Mouse (Mus musculus) testis, adult 2 months (tissue): ENCODE data around the gene Fam107a.

Source experiments
- CTCF ChIP-seq: fragments of 200-500 bp; IDR thresholded peaks from 2 replicates; pipeline ENCODE4 v1.5.1; 2012; ENCODE audit warnings: low read depth, mild to moderate bottlenecking, inconsistent platforms, low read length, moderate library complexity; ENCODE audit not compliant: control insufficient read depth, insufficient read depth, insufficient replicate concordance
- POLR2A ChIP-seq: fragments of 200-500 bp; IDR thresholded peaks from 2 replicates; pipeline ENCODE4 v1.6.1; 2012; ENCODE audit warnings: low read depth, mild to moderate bottlenecking, inconsistent platforms, low read length, moderate library complexity; ENCODE audit not compliant: control insufficient read depth

DNA sequence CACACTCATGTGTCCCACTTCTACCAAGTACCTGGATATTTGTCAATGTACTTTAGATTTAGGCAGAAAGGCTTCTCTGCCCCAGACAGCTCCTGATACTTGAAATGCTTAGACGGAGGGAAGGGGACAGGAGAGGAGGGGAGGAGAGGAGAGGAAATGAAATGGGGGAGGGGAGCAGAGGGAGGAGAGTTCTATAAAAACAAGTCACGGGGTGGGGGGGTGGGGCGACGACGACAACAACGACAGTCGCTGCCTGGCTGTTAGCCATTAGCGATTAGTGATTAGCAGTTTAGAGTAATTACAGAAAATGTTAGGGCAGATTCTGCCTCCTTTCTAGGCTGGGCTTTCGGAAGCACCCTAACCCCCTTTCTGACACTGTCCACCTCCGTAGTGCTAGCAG, 15.1 kb downstream of the Fam107a start:
- TF ChIP-seq CTCF (no peak), POLR2A (no peak)
